Comparison of ENCODE assay signal across 27 mouse cellular contexts in genomic region chr4:82153604-82154003, GRCm38 (mm10).
A peak's percentile ranks its signal among the peaks of the same experiment; 100 is the strongest.
DNase-seq lines count a peak whose midpoint lies in the region; ATAC-seq and TF ChIP-seq lines count a peak whose summit lies in the region.
"Had no signal": no experiment of that assay in that cellular context is flagged by ENCODE, and none has a peak within 500 bp of the region (broad histone marks: within the 10 kb centered on the region; RNA-seq: fewer than 3 reads in every experiment).

No protein-coding gene starts in this region.

- WGBS in embryonic facial prominence, embryonic 11.5 days = 26% methylated on average over 5 of the region's 5 CpGs
- 5% methylated on average over 5 of the region's 5 CpGs for WGBS in limb, embryonic 12.5 days

- no peaks in the 10 kb centered on the region for H3K36me3 ChIP-seq in embryonic facial prominence, embryonic 11.5 days (replicated peaks; ENCODE audit: control insufficient read depth, insufficient read depth, low read depth, low read length)
- H3K36me3 ChIP-seq in limb, embryonic 12.5 days = no peaks in the 10 kb centered on the region
- H3K36me3 ChIP-seq: G1E; hindbrain, embryonic 15.5 days; liver, embryonic 12.5 days; neural tube, embryonic 12.5 days had no signal

- H3K27me3 ChIP-seq in embryonic facial prominence, embryonic 11.5 days (ENCODE audit: control insufficient read depth, insufficient read depth, low read length) = no peaks in the 10 kb centered on the region
- no peaks in the 10 kb centered on the region for H3K27me3 ChIP-seq in limb, embryonic 12.5 days
- H3K27me3 ChIP-seq: forebrain, embryonic 13.5 days; hindbrain, embryonic 15.5 days; liver, embryonic 12.5 days; megakaryocyte, embryonic 14.5 days; neural tube, embryonic 12.5 days had no signal

- ATAC-seq in embryonic facial prominence, embryonic 11.5 days (replicated peaks; ENCODE audit: insufficient number of reproducible peaks, low FRiP score, low TSS enrichment, low read depth) = no peak
- ATAC-seq in limb, embryonic 12.5 days (ENCODE audit: insufficient number of reproducible peaks, insufficient read depth, low FRiP score, low TSS enrichment, low read depth) = 0 out of 2 replicates have a peak, but pooled peaks have one; percentile 73
- no peak for ATAC-seq in CD4-positive, CD25-positive, alpha-beta regulatory T cell, adult 4 months
- ATAC-seq: forebrain, embryonic 13.5 days; liver, embryonic 12.5 days; liver, postnatal 0 days had no signal

- H3K4me2 ChIP-seq in embryonic facial prominence, embryonic 11.5 days (ENCODE audit: low read depth, low read length) = no peak overlapping the region
- 0 out of 2 replicates have a peak overlapping the region, but pooled peaks have one; percentile 10 for H3K4me2 ChIP-seq in limb, embryonic 12.5 days
- H3K4me2 ChIP-seq: forebrain, embryonic 13.5 days; heart, embryonic 11.5 days; hindbrain, embryonic 15.5 days; liver, embryonic 12.5 days; neural tube, embryonic 12.5 days had no signal

- H3K27ac ChIP-seq in layer of hippocampus, adult 2 months = peak overlapping the region; percentile 37; the same call in 1 of the 2 replicates
- H3K27ac ChIP-seq in embryonic facial prominence, embryonic 11.5 days (replicated peaks; ENCODE audit: low read depth, low read length) = no peak overlapping the region
- H3K27ac ChIP-seq in limb, embryonic 12.5 days = peak overlapping the region; percentile 62; the same call in 1 of the 2 replicates
- H3K27ac ChIP-seq: forebrain, embryonic 13.5 days; hindbrain, embryonic 15.5 days; liver, embryonic 12.5 days; neural tube, embryonic 12.5 days had no signal

- peaks cover under 1% of the 10 kb centered on the region; the same call in 1 of the 2 replicates for H3K4me1 ChIP-seq in embryonic facial prominence, embryonic 11.5 days (ENCODE audit: control insufficient read depth, insufficient read depth, low read length)
- peaks cover 44% of the 10 kb centered on the region for H3K4me1 ChIP-seq in limb, embryonic 12.5 days (replicated peaks)
- H3K4me1 ChIP-seq: hindbrain, embryonic 15.5 days; liver, embryonic 12.5 days; megakaryocyte, embryonic 14.5 days; neural tube, embryonic 12.5 days had no signal

- H3K9ac ChIP-seq in embryonic facial prominence, embryonic 11.5 days (replicated peaks; ENCODE audit: low read length) = no peak overlapping the region
- H3K9ac ChIP-seq in limb, embryonic 12.5 days (replicated peaks) = no peak overlapping the region
- H3K9ac ChIP-seq: forebrain, embryonic 13.5 days; hindbrain, embryonic 15.5 days; liver, embryonic 12.5 days; liver, postnatal 0 days; neural tube, embryonic 12.5 days had no signal

- no peaks in the 10 kb centered on the region for H3K9me3 ChIP-seq in embryonic facial prominence, embryonic 11.5 days (replicated peaks; ENCODE audit: control insufficient read depth, low read length)
- no peaks in the 10 kb centered on the region for H3K9me3 ChIP-seq in limb, embryonic 12.5 days
- H3K9me3 ChIP-seq: forebrain, embryonic 13.5 days; hindbrain, embryonic 15.5 days; liver, embryonic 12.5 days; neural tube, embryonic 12.5 days had no signal

- no peak for TF ChIP-seq CTCF in layer of hippocampus, adult 2 months (conservative IDR thresholded peaks at IDR 0.05)

- no peak overlapping the region for H3K4me3 ChIP-seq in layer of hippocampus, adult 2 months
- no peak overlapping the region for H3K4me3 ChIP-seq in embryonic facial prominence, embryonic 11.5 days (ENCODE audit: low read depth, low read length)
- H3K4me3 ChIP-seq in limb, embryonic 12.5 days (replicated peaks) = no peak overlapping the region
- H3K4me3 ChIP-seq: forebrain, embryonic 13.5 days; hindbrain, embryonic 15.5 days; liver, embryonic 12.5 days; megakaryocyte, embryonic 14.5 days; neural tube, embryonic 12.5 days had no signal

- no peak for DNase-seq in layer of hippocampus, adult 2 months (ENCODE audit: low spot score in 2 of 2)
- no peak for DNase-seq in layer of hippocampus, postnatal 36 days
- peak; percentile 41 for DNase-seq in embryo, embryonic 10.5 days (ENCODE audit: low spot score)
- DNase-seq in embryonic facial prominence, embryonic 11.5 days (ENCODE audit: low spot score) = peak; percentile 64
- no peak for DNase-seq in lung, postnatal 4 days
- no peak for DNase-seq in right cerebral cortex, postnatal 14 days
- DNase-seq: adrenal gland, adult 8-10 months; B cell, adult 2 months; cerebellum, adult 8-10 months; cerebellum, postnatal 25 days; gastrocnemius, postnatal 14 days; heart, postnatal 4 days; kidney, adult 2 months; kidney, postnatal 36 days; liver, postnatal 0 days; lung, postnatal 36 days; midbrain, embryonic 14.5 days; thymus, postnatal 4 days had no signal

Comparison
In these comparisons a context has a peak if more than half of its experiments do, and no peak if none do; other contexts are left out.
1. DNase-seq: peak in embryo, embryonic 10.5 days (single experiment) and embryonic facial prominence, embryonic 11.5 days (single experiment); none in layer of hippocampus, adult 2 months (0 of 2), layer of hippocampus, postnatal 36 days (0 of 2), lung, postnatal 4 days (0 of 2) and right cerebral cortex, postnatal 14 days (single experiment).